Mouse (Mus musculus): Measurements from ENCODE around the gene Lix1l. TPM values are rescaled to one million over a fixed set of nuclear protein-coding genes. Genes with fewer than 3 reads are reported as not detected.
A peak's percentile ranks its signal among the peaks of the same experiment; 100 is the strongest.

Lix1l gene
- total RNA-seq, 1 experiment = 4.6 TPM

GRCm38 (mm10) chr3:96639219-96639618, 38.3 kb downstream of the Lix1l start:
- H3K4me1 ChIP-seq (ENCODE audit: control insufficient read depth in 2 of 2, insufficient read depth in 2 of 2, low read length in 2 of 2, poor library complexity in 1 of 2) = peaks cover 0 to 4% of the 10 kb centered on the region in 2 experiments; a peak in 2 of 4 replicates
- no peak overlapping the region for H3K27ac ChIP-seq (ENCODE audit: insufficient read depth, low read depth, low read length, poor library complexity, severe bottlenecking)
- TF ChIP-seq CHD2 (IDR thresholded peaks at IDR 0.05; ENCODE audit: low read depth, low read length) (no peak), ZC3H11A (IDR thresholded peaks at IDR 0.05; ENCODE audit: borderline replicate concordance, low read depth, low read length) (peak; percentile 48; the same call in 1 of the 2 replicates)
- no peaks in the 10 kb centered on the region for H3K9me3 ChIP-seq (ENCODE audit: control insufficient read depth, insufficient read depth, low read depth, low read length)
- H3K36me3 ChIP-seq (ENCODE audit: control insufficient read depth, insufficient read depth, low read length, poor library complexity, severe bottlenecking) = peaks cover 3% of the 10 kb centered on the region; the same call in 1 of the 2 replicates
- in situ Hi-C loops (cut with MboI; ENCODE audit: low sequenced_read_pairs in 2 of 2, unreplicated experiment in 2 of 2) = loop anchor here in 1 of 2 experiments (10.0 kb wide), 1 partner anchor 94 kb away; no protein-coding TSS in a partner anchor
- no peak overlapping the region for H3K4me3 ChIP-seq (ENCODE audit: insufficient read depth in 1 of 2, low read depth in 1 of 2, low read length in 2 of 2, poor library complexity in 1 of 2, severe bottlenecking in 1 of 2)
- DNase-seq (ENCODE audit: low read depth, low spot score) = peak; percentile 65
- H3K9ac ChIP-seq (ENCODE audit: insufficient read depth, low read depth, low read length, poor library complexity, severe bottlenecking) = no peak overlapping the region

- H3K4me1 ChIP-seq (ENCODE audit: control insufficient read depth in 2 of 2, insufficient read depth in 2 of 2, low read length in 2 of 2, poor library complexity in 1 of 2) = peaks cover 0 to 7% of the 10 kb centered on the region in 2 experiments; a peak in 1 of 4 replicates
- H3K4me3 ChIP-seq (ENCODE audit: insufficient read depth in 1 of 2, low read depth in 1 of 2, low read length in 2 of 2, poor library complexity in 1 of 2, severe bottlenecking in 1 of 2) = no peak within 1 kb of the TSS
- TF ChIP-seq CHD2 (IDR thresholded peaks at IDR 0.05; ENCODE audit: low read depth, low read length) (no peak), HCFC1 (IDR thresholded peaks at IDR 0.05; ENCODE audit: borderline replicate concordance, insufficient read depth, low read length) (no peak), MAFK (IDR thresholded peaks at IDR 0.05; ENCODE audit: insufficient read depth, low read depth, low read length) (no peak)
- no peak within 1 kb of the TSS for H3K9ac ChIP-seq (ENCODE audit: insufficient read depth, low read depth, low read length, poor library complexity, severe bottlenecking)
- DNase-seq (ENCODE audit: low read depth, low spot score) = no peak
- no peaks in the 10 kb centered on the region for H3K9me3 ChIP-seq (ENCODE audit: control insufficient read depth, insufficient read depth, low read depth, low read length)
- H3K27ac ChIP-seq (ENCODE audit: insufficient read depth, low read depth, low read length, poor library complexity, severe bottlenecking) = no peak within 1 kb of the TSS
- H3K36me3 ChIP-seq (ENCODE audit: control insufficient read depth, insufficient read depth, low read length, poor library complexity, severe bottlenecking) = peaks cover 3% of the 10 kb centered on the region
- in situ Hi-C loops (cut with MboI; ENCODE audit: low sequenced_read_pairs in 2 of 2, unreplicated experiment in 2 of 2) = no loop called here
These were observed 44.2 kb downstream of the Lix1l start, which contains the start of gene Itga10 for GRCm38 (mm10) chr3:96645018-96645649. Itga10 (plus strand) TSS chr3:96645584.

- peaks cover 3% of the 10 kb centered on the region for H3K36me3 ChIP-seq (ENCODE audit: control insufficient read depth, insufficient read depth, low read length, poor library complexity, severe bottlenecking)
These were observed 46.4 kb downstream of the Lix1l start for GRCm38 (mm10) chr3:96647365-96647764.

GRCm38 (mm10) chr3:96660901-96661300, 60.0 kb downstream of the Lix1l start:
- TF ChIP-seq MAFK (IDR thresholded peaks at IDR 0.05; ENCODE audit: insufficient read depth, low read depth, low read length) = no peak
- no peak for DNase-seq (ENCODE audit: low read depth, low spot score)
- H3K4me3 ChIP-seq (ENCODE audit: insufficient read depth in 1 of 2, low read depth in 1 of 2, low read length in 2 of 2, poor library complexity in 1 of 2, severe bottlenecking in 1 of 2) = no peak overlapping the region
- no peak overlapping the region for H3K27ac ChIP-seq (ENCODE audit: insufficient read depth, low read depth, low read length, poor library complexity, severe bottlenecking)
- in situ Hi-C loops (cut with MboI; ENCODE audit: low sequenced_read_pairs in 2 of 2, unreplicated experiment in 2 of 2) = no loop called here
- no peaks in the 10 kb centered on the region for H3K9me3 ChIP-seq (ENCODE audit: control insufficient read depth, insufficient read depth, low read depth, low read length)
- no peaks in the 10 kb centered on the region for H3K36me3 ChIP-seq (ENCODE audit: control insufficient read depth, insufficient read depth, low read length, poor library complexity, severe bottlenecking)
- H3K9ac ChIP-seq (ENCODE audit: insufficient read depth, low read depth, low read length, poor library complexity, severe bottlenecking) = no peak overlapping the region
- peaks cover 5 to 7% of the 10 kb centered on the region in 2 experiments; a peak in 2 of 4 replicates for H3K4me1 ChIP-seq (ENCODE audit: control insufficient read depth in 2 of 2, insufficient read depth in 2 of 2, low read length in 2 of 2, poor library complexity in 1 of 2)

More at GRCm38 (mm10) chr3:96647365-96647764, 46.4 kb downstream of the Lix1l start:
- Histone ChIP-seq H3K4me3 (ENCODE audit: insufficient read depth in 1 of 2, low read depth in 1 of 2, low read length in 2 of 2, poor library complexity in 1 of 2, severe bottlenecking in 1 of 2) (no peak overlapping the region), H3K4me1 (ENCODE audit: control insufficient read depth in 2 of 2, insufficient read depth in 2 of 2, low read length in 2 of 2, poor library complexity in 1 of 2) (peaks cover 0 to 7% of the 10 kb centered on the region in 2 experiments; a peak in 1 of 4 replicates), H3K9me3 (ENCODE audit: control insufficient read depth, insufficient read depth, low read depth, low read length) (no peaks in the 10 kb centered on the region), H3K9ac (ENCODE audit: insufficient read depth, low read depth, low read length, poor library complexity, severe bottlenecking) (no peak overlapping the region), H3K27ac (ENCODE audit: insufficient read depth, low read depth, low read length, poor library complexity, severe bottlenecking) (no peak overlapping the region)
- in situ Hi-C loops (cut with MboI; ENCODE audit: low sequenced_read_pairs in 2 of 2, unreplicated experiment in 2 of 2) = no loop called here
- no peak for DNase-seq (ENCODE audit: low read depth, low spot score)
- TF ChIP-seq MAFK (IDR thresholded peaks at IDR 0.05; ENCODE audit: insufficient read depth, low read depth, low read length) (no peak), ZNF384 (IDR thresholded peaks at IDR 0.05; ENCODE audit: low read depth, low read length) (no peak), HCFC1 (IDR thresholded peaks at IDR 0.05; ENCODE audit: borderline replicate concordance, insufficient read depth, low read length) (no peak), ZC3H11A (IDR thresholded peaks at IDR 0.05; ENCODE audit: borderline replicate concordance, low read depth, low read length) (no peak), CHD2 (IDR thresholded peaks at IDR 0.05; ENCODE audit: low read depth, low read length) (no peak)

All from ES-E14 (cell line).